Mouse (Mus musculus) testis, adult 2 months (tissue): Measurements from ENCODE around the gene Cmtm4.

Experiments
- CTCF ChIP-seq: fragments of 200-500 bp; IDR thresholded peaks from 2 replicates; pipeline ENCODE4 v1.5.1; 2012; ENCODE audit warnings: low read depth, mild to moderate bottlenecking, inconsistent platforms, low read length, moderate library complexity; ENCODE audit not compliant: control insufficient read depth, insufficient read depth, insufficient replicate concordance
- POLR2A ChIP-seq: fragments of 200-500 bp; IDR thresholded peaks from 2 replicates; pipeline ENCODE4 v1.6.1; 2012; ENCODE audit warnings: low read depth, mild to moderate bottlenecking, inconsistent platforms, low read length, moderate library complexity; ENCODE audit not compliant: control insufficient read depth

- TF ChIP-seq CTCF = no peak
- TF ChIP-seq POLR2A = no peak
These were observed 37.0 kb downstream of the Cmtm4 start for GRCm38 (mm10) chr8:104358637-104359036.
